Mouse (Mus musculus): ENCODE measurements at regions not wholly inside any gene's neighbourhood (a gene's known extent, or its start where the extent isn't known, plus 50 kb on each side); places are given as distances from the start of the nearest gene placed in this dataset.
A peak's percentile ranks its signal among the peaks of the same experiment; 100 is the strongest.

GRCm38 (mm10) chr19:56039091-56040004 lies 247.6 kb upstream of the Habp2 start:
- DNase-seq (ENCODE audit: low spot score in 2 of 2): no peak

- no peak for DNase-seq (ENCODE audit: low spot score in 2 of 2)
These were observed 245.0 kb upstream of the Habp2 start for GRCm38 (mm10) chr19:56041930-56042329.

GRCm38 (mm10) chr19:56046784-56047390 lies 240.1 kb upstream of the Habp2 start:
- DNase-seq (ENCODE audit: low spot score in 2 of 2): no peak

GRCm38 (mm10) chr19:56054186-56054585 lies 232.8 kb upstream of the Habp2 start:
- no peak for DNase-seq (ENCODE audit: low spot score in 2 of 2)

- no peak for DNase-seq (ENCODE audit: low spot score in 2 of 2)
These were observed 230.5 kb upstream of the Habp2 start for GRCm38 (mm10) chr19:56056397-56056796.

- no peak for DNase-seq (ENCODE audit: low spot score in 2 of 2)
These were observed 224.9 kb upstream of the Habp2 start for GRCm38 (mm10) chr19:56061882-56062540.

GRCm38 (mm10) chr19:56063099-56063498 lies 223.8 kb upstream of the Habp2 start:
- no peak for DNase-seq (ENCODE audit: low spot score in 2 of 2)

- no peak for DNase-seq (ENCODE audit: low spot score in 2 of 2)
These were observed 221.2 kb upstream of the Habp2 start for GRCm38 (mm10) chr19:56065730-56066129.

- no peak for DNase-seq (ENCODE audit: low spot score in 2 of 2)
These were observed 218.8 kb upstream of the Habp2 start for GRCm38 (mm10) chr19:56068165-56068564.

GRCm38 (mm10) chr19:56068854-56069253 lies 218.1 kb upstream of the Habp2 start:
- DNase-seq (ENCODE audit: low spot score in 2 of 2): no peak

- no peak for DNase-seq (ENCODE audit: low spot score in 2 of 2)
These were observed 217.7 kb upstream of the Habp2 start for GRCm38 (mm10) chr19:56069266-56069665.

GRCm38 (mm10) chr19:56071340-56071739 lies 215.6 kb upstream of the Habp2 start:
- no peak for DNase-seq (ENCODE audit: low spot score in 2 of 2)

GRCm38 (mm10) chr19:56076128-56076527 lies 210.8 kb upstream of the Habp2 start:
- DNase-seq (ENCODE audit: low spot score in 2 of 2): peak in 1 of 2 experiments; percentile 3

GRCm38 (mm10) chr19:56077491-56077890 lies 209.4 kb upstream of the Habp2 start:
- no peak for DNase-seq (ENCODE audit: low spot score in 2 of 2)

GRCm38 (mm10) chr19:56086413-56087083 lies 200.4 kb upstream of the Habp2 start:
- DNase-seq (ENCODE audit: low spot score in 2 of 2): no peak

GRCm38 (mm10) chr19:56087127-56087526 lies 199.8 kb upstream of the Habp2 start:
- DNase-seq (ENCODE audit: low spot score in 2 of 2): no peak

- DNase-seq (ENCODE audit: low spot score in 2 of 2): no peak
These were observed 197.1 kb upstream of the Habp2 start for GRCm38 (mm10) chr19:56089795-56090375.

GRCm38 (mm10) chr19:56091581-56091980 lies 195.4 kb upstream of the Habp2 start:
- no peak for DNase-seq (ENCODE audit: low spot score in 2 of 2)

- DNase-seq (ENCODE audit: low spot score in 2 of 2): no peak
These were observed 191.1 kb upstream of the Habp2 start for GRCm38 (mm10) chr19:56095873-56096272.

GRCm38 (mm10) chr19:56099725-56100124 lies 187.2 kb upstream of the Habp2 start:
- DNase-seq (ENCODE audit: low spot score in 2 of 2): no peak

GRCm38 (mm10) chr19:56100131-56100872 lies 186.6 kb upstream of the Habp2 start:
- DNase-seq (ENCODE audit: low spot score in 2 of 2): no peak

Data from gastrocnemius, adult 8-10 months (tissue).